Mouse (Mus musculus): Measurements from ENCODE around the gene BC048403. TPM values are rescaled to one million over a fixed set of nuclear protein-coding genes. Genes with fewer than 3 reads are reported as not detected.
"Not testable (repeated sequence)": the region's sequence is repeated elsewhere in the genome, so short reads cannot be mapped to it uniquely, and the experiment has no call there.

The BC048403 gene
- polyA plus RNA-seq, 1 experiment from 2014 or later, result 3.0 TPM

- Histone ChIP-seq H3K4me3 (ENCODE audit: low read depth, low read length) (no peak overlapping the region), H3K4me1 (ENCODE audit: insufficient read depth, low read depth, low read length) (no peaks in the 10 kb centered on the region), H3K36me3 (ENCODE audit: insufficient read depth, low read length) (no peaks in the 10 kb centered on the region), H3K4me2 (replicated peaks; ENCODE audit: low read depth, low read length) (no peak overlapping the region), H3K27ac (ENCODE audit: low read length) (no peak overlapping the region), H3K27me3 (replicated peaks; ENCODE audit: insufficient read depth, low read length) (no peaks in the 10 kb centered on the region), H3K9ac (replicated peaks; ENCODE audit: low read depth) (no peak overlapping the region), H3K9me3 (ENCODE audit: low read length) (no peaks in the 10 kb centered on the region)
- WGBS, result 82% methylated on average over 13 of the region's 13 CpGs
- no peak for DNase-seq (ENCODE audit: low spot score)
- no peak for ATAC-seq
- TF ChIP-seq EP300 (IDR thresholded peaks at IDR 0.05) (no peak), CTCF (IDR thresholded peaks at IDR 0.05) (peak; percentile 40)
Observed at GRCm38 (mm10) chr10:121764469-121765173, 24.9 kb downstream of the BC048403 start.

- no peaks in the 10 kb centered on the region for H3K9me3 ChIP-seq (ENCODE audit: low read length)
- ATAC-seq, result no peak
- WGBS, result 74% methylated on average over 10 of the region's 10 CpGs
Observed at GRCm38 (mm10) chr10:121765174-121766057, 25.7 kb downstream of the BC048403 start.

GRCm38 (mm10) chr10:121767295-121767694 lies 27.6 kb downstream of the BC048403 start:
- H3K36me3 ChIP-seq (ENCODE audit: insufficient read depth, low read length); ATAC-seq; H3K27me3 ChIP-seq (replicated peaks; ENCODE audit: insufficient read depth, low read length); DNase-seq (ENCODE audit: low spot score); H3K27ac ChIP-seq (ENCODE audit: low read length); H3K4me2 ChIP-seq (replicated peaks; ENCODE audit: low read depth, low read length); H3K4me3 ChIP-seq (ENCODE audit: low read depth, low read length); H3K9me3 ChIP-seq (ENCODE audit: low read length); H3K9ac ChIP-seq (replicated peaks; ENCODE audit: low read depth); H3K4me1 ChIP-seq (ENCODE audit: insufficient read depth, low read depth, low read length): not testable (repeated sequence)
- 86% methylated on average over 3 of the region's 3 CpGs for WGBS
- TF ChIP-seq CTCF (IDR thresholded peaks at IDR 0.05), result peak; percentile 50; the same call in 1 of the 2 replicates

More at GRCm38 (mm10) chr10:121765174-121766057, 25.7 kb downstream of the BC048403 start:
- no peak overlapping the region for H3K27ac ChIP-seq (ENCODE audit: low read length)
- H3K36me3 ChIP-seq (ENCODE audit: insufficient read depth, low read length), result no peaks in the 10 kb centered on the region
- H3K4me1 ChIP-seq (ENCODE audit: insufficient read depth, low read depth, low read length), result no peaks in the 10 kb centered on the region
- no peak for DNase-seq (ENCODE audit: low spot score)
- no peak overlapping the region for H3K9ac ChIP-seq (replicated peaks; ENCODE audit: low read depth)
- H3K4me3 ChIP-seq (ENCODE audit: low read depth, low read length), result no peak overlapping the region
- H3K27me3 ChIP-seq (replicated peaks; ENCODE audit: insufficient read depth, low read length), result no peaks in the 10 kb centered on the region
- no peak for TF ChIP-seq CTCF (IDR thresholded peaks at IDR 0.05)
- no peak for TF ChIP-seq EP300 (IDR thresholded peaks at IDR 0.05)
- H3K4me2 ChIP-seq (replicated peaks; ENCODE audit: low read depth, low read length), result no peak overlapping the region

- TF ChIP-seq CTCF (IDR thresholded peaks at IDR 0.05) (no peak), EP300 (IDR thresholded peaks at IDR 0.05) (no peak)
- H3K27ac ChIP-seq (ENCODE audit: low read length), result no peak overlapping the region
- no peaks in the 10 kb centered on the region for H3K27me3 ChIP-seq (replicated peaks; ENCODE audit: insufficient read depth, low read length)
- no peaks in the 10 kb centered on the region for H3K4me1 ChIP-seq (ENCODE audit: insufficient read depth, low read depth, low read length)
- DNase-seq (ENCODE audit: low spot score) (no peak), ATAC-seq (no peak)
- no peak overlapping the region for H3K4me3 ChIP-seq (ENCODE audit: low read depth, low read length)
- H3K9ac ChIP-seq (replicated peaks; ENCODE audit: low read depth), result no peak overlapping the region
- no peaks in the 10 kb centered on the region for H3K9me3 ChIP-seq (ENCODE audit: low read length)
- WGBS, result 82% methylated on average over 5 of the region's 5 CpGs
- H3K4me2 ChIP-seq (replicated peaks; ENCODE audit: low read depth, low read length), result no peak overlapping the region
- no peaks in the 10 kb centered on the region for H3K36me3 ChIP-seq (ENCODE audit: insufficient read depth, low read length)
Observed at GRCm38 (mm10) chr10:121769711-121770110, 30.0 kb downstream of the BC048403 start.

- no peaks in the 10 kb centered on the region for H3K36me3 ChIP-seq (ENCODE audit: insufficient read depth, low read length)
Observed at GRCm38 (mm10) chr10:121770624-121771577, 31.2 kb downstream of the BC048403 start.

More at GRCm38 (mm10) chr10:121770624-121771577, 31.2 kb downstream of the BC048403 start:
- Histone ChIP-seq H3K9me3 (ENCODE audit: low read length) (no peaks in the 10 kb centered on the region), H3K27ac (ENCODE audit: low read length) (no peak overlapping the region), H3K9ac (replicated peaks; ENCODE audit: low read depth) (no peak overlapping the region), H3K4me3 (ENCODE audit: low read depth, low read length) (0 out of 2 replicates have a peak overlapping the region, but pooled peaks have one; percentile 12), H3K4me1 (ENCODE audit: insufficient read depth, low read depth, low read length) (no peaks in the 10 kb centered on the region), H3K27me3 (replicated peaks; ENCODE audit: insufficient read depth, low read length) (no peaks in the 10 kb centered on the region), H3K4me2 (replicated peaks; ENCODE audit: low read depth, low read length) (peak overlapping the region; percentile 29; the same call in 1 of the 2 replicates)
- TF ChIP-seq EP300 (IDR thresholded peaks at IDR 0.05) (no peak), CTCF (IDR thresholded peaks at IDR 0.05) (peak; percentile 71)
- 48% methylated on average over 20 of the region's 20 CpGs for WGBS
- peak; percentile 72 for ATAC-seq
- peak; percentile 56 for DNase-seq (ENCODE audit: low spot score)

Data from lung, postnatal 0 days (tissue).